Mouse (Mus musculus) forebrain, embryonic 14.5 days (tissue): ENCODE results near the gene 1600015I10Rik. TPM values are rescaled to one million over a fixed set of nuclear protein-coding genes. Genes with fewer than 3 reads are reported as not detected.

Source experiments
- ATAC-seq: fragments of 200-750 bp; cut with Nextera tagmentation; 2 replicates; pipeline ENCODE4 v1.8.0; 2017; ENCODE audit warnings: mild to moderate bottlenecking, moderate library complexity
- DNase-seq: peaks from one replicate; pipeline ENCODE4 v3.0.0-alpha.2; 2015; ENCODE audit warnings: low spot score
- H3K27ac ChIP-seq: fragments of 300-500 bp; sonication (generic); 2 replicates; pipeline ENCODE4 v1.5.1; 2014; ENCODE audit warnings: low read depth, mild to moderate bottlenecking, control low read depth, low read length, moderate library complexity
- H3K27me3 ChIP-seq: fragments of 300-500 bp; sonication (generic); replicated peaks from 2 replicates; pipeline ENCODE4 v1.6.1; 2014; ENCODE audit warnings: low read length, control low read depth, mixed read lengths; ENCODE audit not compliant: control insufficient read depth, insufficient read depth
- H3K36me3 ChIP-seq: fragments of 300-500 bp; sonication (generic); 2 replicates; pipeline ENCODE4 v1.6.1; 2014; ENCODE audit warnings: low read length, control low read depth; ENCODE audit not compliant: control insufficient read depth, insufficient read depth
- H3K4me1 ChIP-seq: fragments of 300-500 bp; sonication (generic); 2 replicates; pipeline ENCODE4 v1.6.1; 2014; ENCODE audit warnings: antibody characterized with exemption, low read length, control low read depth; ENCODE audit not compliant: control insufficient read depth, insufficient read depth
- H3K4me2 ChIP-seq: fragments of 300-500 bp; sonication (generic); 2 replicates; pipeline ENCODE4 v1.6.1; 2014; ENCODE audit warnings: mild to moderate bottlenecking, control low read depth, low read length
- H3K4me3 ChIP-seq: fragments of 300-500 bp; sonication (generic); 2 replicates; pipeline ENCODE4 v1.5.1; 2014; ENCODE audit warnings: low read depth, low read length, control low read depth
- H3K9ac ChIP-seq: fragments of 300-500 bp; sonication (generic); 2 replicates; pipeline ENCODE4 v1.6.1; 2014; ENCODE audit warnings: mild to moderate bottlenecking, low read length, control low read depth, moderate library complexity
- H3K9me3 ChIP-seq: fragments of 300-500 bp; sonication (generic); replicated peaks from 2 replicates; pipeline ENCODE4 v1.6.1; 2016; ENCODE audit warnings: low read length, control low read depth, mixed read lengths; ENCODE audit not compliant: control insufficient read depth
- WGBS: fragments of 180-500 bp; shearing (Covaris S2); extraction: QIAGEN DNeasy Blood & Tissue Kit; methylation state at CpG from one replicate; pipeline ENCODE4 v1.1.7; 2014; 5-methylcytosine and 5-hydroxymethylcytosine counted together
- polyA plus RNA-seq: library from polyadenylated mRNA; unstranded; fragments of >200 nt; fragmentation: Nextera tagmentation; extraction: Ambion mirVana; gene quantifications from 2 replicates; pipeline ENCODE4 v1.2.1, GENCODE M21; 2014

The 1600015I10Rik gene
- polyA plus RNA-seq, 1 experiment from 2014 or later, result not detected

DNA sequence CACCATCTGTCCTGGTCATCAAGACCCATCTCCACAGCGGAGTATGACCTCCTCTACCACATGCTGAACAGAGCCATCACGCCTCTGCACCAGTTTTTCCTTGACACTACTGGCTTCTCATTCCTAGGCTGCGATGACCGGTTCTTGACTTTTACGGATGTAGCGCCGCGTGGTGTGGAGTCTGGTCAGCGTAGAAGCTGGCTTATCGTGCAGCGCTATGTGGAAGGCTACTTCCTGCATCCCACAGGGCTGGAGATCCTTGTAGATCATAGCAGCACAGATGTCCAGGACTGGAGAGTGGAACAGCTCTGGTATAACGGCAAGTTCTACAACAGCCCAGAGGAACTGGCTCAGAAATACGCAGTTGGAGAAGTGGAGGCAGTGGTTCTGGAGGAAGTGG lies 24.1 kb upstream of the 1600015I10Rik start:
- H3K4me1 ChIP-seq, result no peaks in the 10 kb centered on the region
- no peaks in the 10 kb centered on the region for H3K27me3 ChIP-seq
- no peaks in the 10 kb centered on the region for H3K9me3 ChIP-seq
- H3K4me3 ChIP-seq, result no peak overlapping the region
- no peak for DNase-seq
- H3K9ac ChIP-seq, result no peak overlapping the region
- H3K4me2 ChIP-seq, result no peak overlapping the region
- 97% methylated on average over 13 of the region's 13 CpGs for WGBS
- H3K36me3 ChIP-seq, result no peaks in the 10 kb centered on the region
- H3K27ac ChIP-seq, result no peak overlapping the region
- no peak for ATAC-seq

DNA sequence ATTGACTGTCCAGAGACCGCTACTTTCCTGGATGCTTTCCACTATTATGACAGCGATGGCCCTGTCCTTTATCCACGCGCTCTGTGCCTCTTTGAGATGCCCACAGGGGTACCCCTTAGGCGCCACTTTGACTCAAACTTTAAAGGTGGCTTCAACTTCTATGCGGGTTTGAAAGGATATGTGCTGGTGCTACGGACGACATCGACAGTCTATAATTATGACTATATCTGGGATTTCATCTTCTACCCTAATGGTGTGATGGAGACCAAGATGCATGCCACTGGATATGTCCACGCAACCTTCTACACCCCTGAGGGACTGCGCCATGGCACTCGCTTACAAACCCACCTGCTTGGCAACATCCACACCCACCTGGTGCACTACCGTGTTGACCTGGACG lies 23.3 kb upstream of the 1600015I10Rik start:
- H3K27ac ChIP-seq, result no peak overlapping the region
- no peak for DNase-seq
- no peak for ATAC-seq
- no peak overlapping the region for H3K9ac ChIP-seq
- H3K36me3 ChIP-seq, result no peaks in the 10 kb centered on the region
- 94% methylated on average over 14 of the region's 14 CpGs for WGBS
- H3K4me1 ChIP-seq, result no peaks in the 10 kb centered on the region
- H3K4me2 ChIP-seq, result no peak overlapping the region
- no peak overlapping the region for H3K4me3 ChIP-seq
- H3K9me3 ChIP-seq, result no peaks in the 10 kb centered on the region
- no peaks in the 10 kb centered on the region for H3K27me3 ChIP-seq

DNA sequence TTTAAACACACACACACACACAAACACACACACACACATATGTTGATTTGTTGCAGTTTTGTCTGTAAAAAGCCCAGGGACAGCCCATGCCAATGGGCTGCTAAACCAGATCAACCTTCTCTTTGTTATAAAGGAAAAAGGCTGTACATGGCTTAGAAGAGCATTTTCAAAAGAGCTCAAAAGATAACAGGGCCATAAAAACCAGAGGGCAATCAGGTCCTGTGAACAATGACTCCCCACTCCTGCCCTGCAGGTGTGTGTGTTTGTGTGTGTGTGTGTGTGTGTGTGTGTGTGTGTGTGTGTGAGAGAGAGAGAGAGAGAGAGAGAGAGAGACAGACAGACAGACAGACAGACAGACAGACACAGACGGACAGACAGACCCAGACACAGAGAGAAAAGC lies 20.5 kb upstream of the 1600015I10Rik start:
- H3K4me1 ChIP-seq, result no peaks in the 10 kb centered on the region
- 88% methylated on average over 1 of the region's 1 CpGs for WGBS
- DNase-seq, result no peak

DNA sequence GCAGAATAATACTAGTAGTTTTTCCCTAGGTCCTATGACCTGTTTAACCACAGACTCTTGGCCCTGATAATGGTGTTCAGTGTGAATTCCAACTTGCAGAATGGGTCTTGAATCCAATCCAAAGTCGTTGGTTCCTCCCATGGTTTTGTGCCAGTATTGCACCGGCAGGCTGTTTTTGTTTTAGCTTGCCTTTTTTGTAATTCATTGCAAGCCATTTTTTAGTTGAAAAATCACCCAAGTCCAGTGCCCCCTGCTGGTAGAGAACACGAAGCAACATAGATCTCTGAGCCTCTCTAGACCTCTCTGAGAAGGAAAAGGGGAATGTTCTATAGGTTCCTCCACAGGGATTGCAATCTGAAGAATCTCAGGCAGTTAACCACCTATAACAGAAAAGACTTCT lies 17.7 kb upstream of the 1600015I10Rik start:
- ATAC-seq, result no peak

More for the DNA sequence above, 20.5 kb upstream of the 1600015I10Rik start:
- no peaks in the 10 kb centered on the region for H3K27me3 ChIP-seq
- H3K4me3 ChIP-seq, result no peak overlapping the region
- no peak overlapping the region for H3K9ac ChIP-seq
- no peaks in the 10 kb centered on the region for H3K9me3 ChIP-seq
- H3K4me2 ChIP-seq, result no peak overlapping the region
- H3K27ac ChIP-seq, result no peak overlapping the region
- no peaks in the 10 kb centered on the region for H3K36me3 ChIP-seq
- no peak for ATAC-seq

DNA sequence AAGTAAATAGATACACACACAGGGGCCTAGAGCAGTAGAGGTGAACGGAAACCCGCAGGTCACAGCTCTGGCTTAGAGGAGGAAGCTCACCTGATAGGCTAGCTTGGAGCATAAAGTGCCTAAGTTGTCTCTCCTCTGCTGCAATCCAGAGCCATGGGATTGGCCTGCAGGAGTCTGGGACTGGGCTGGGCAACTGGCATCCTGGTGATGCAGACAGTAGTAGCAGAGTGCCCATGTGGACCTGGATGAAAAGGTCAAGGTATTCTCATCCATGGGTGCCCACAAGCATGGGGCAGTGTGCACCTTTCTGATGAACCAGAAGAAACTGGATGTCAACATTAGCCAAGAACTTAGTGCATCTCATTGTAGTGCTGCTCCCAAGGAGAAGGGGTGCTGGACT lies 16.1 kb upstream of the 1600015I10Rik start:
- H3K9me3 ChIP-seq, result no peaks in the 10 kb centered on the region
- H3K4me1 ChIP-seq, result no peaks in the 10 kb centered on the region
- no peak overlapping the region for H3K4me3 ChIP-seq
- ATAC-seq, result no peak
- H3K4me2 ChIP-seq, result no peak overlapping the region
- H3K27me3 ChIP-seq, result no peaks in the 10 kb centered on the region
- no peak for DNase-seq
- H3K36me3 ChIP-seq, result no peaks in the 10 kb centered on the region
- H3K9ac ChIP-seq, result no peak overlapping the region
- H3K27ac ChIP-seq, result no peak overlapping the region
- WGBS, result 100% methylated on average over 2 of the region's 2 CpGs

More for the DNA sequence above, 17.7 kb upstream of the 1600015I10Rik start:
- no peaks in the 10 kb centered on the region for H3K36me3 ChIP-seq
- H3K9ac ChIP-seq, result no peak overlapping the region
- peak; percentile 19 for DNase-seq
- no peak overlapping the region for H3K4me3 ChIP-seq
- H3K27me3 ChIP-seq, result no peaks in the 10 kb centered on the region
- H3K4me2 ChIP-seq, result no peak overlapping the region
- no peaks in the 10 kb centered on the region for H3K4me1 ChIP-seq
- no peaks in the 10 kb centered on the region for H3K9me3 ChIP-seq
- no peak overlapping the region for H3K27ac ChIP-seq
- WGBS, result 25% methylated on average over 3 of the region's 3 CpGs

DNA sequence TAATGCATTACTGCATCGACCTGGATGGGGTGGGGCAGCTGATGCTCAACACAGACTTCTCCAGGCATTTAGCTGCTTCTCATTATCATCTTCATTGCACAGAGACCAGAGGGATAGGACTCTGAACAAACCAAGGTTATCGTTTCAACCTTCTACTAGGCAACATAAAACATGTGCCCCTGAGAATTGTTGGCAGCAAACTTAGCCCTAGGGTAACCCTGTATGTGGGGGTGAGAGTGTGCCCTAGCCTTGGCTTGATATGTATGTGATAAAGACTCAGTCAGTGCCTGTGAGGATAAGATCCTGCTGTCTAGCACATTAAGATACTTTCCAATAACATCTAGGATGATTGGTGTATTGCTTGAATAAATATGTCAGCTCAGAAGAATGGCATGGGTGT lies 19.9 kb downstream of the 1600015I10Rik start:
- DNase-seq (no peak), ATAC-seq (no peak)
- WGBS, result 79% methylated on average over 2 of the region's 2 CpGs
- H3K4me2 ChIP-seq, result no peak overlapping the region
- no peak overlapping the region for H3K27ac ChIP-seq
- no peaks in the 10 kb centered on the region for H3K27me3 ChIP-seq
- H3K9me3 ChIP-seq, result no peaks in the 10 kb centered on the region; the same call in 1 of the 2 replicates
- H3K36me3 ChIP-seq, result no peaks in the 10 kb centered on the region
- H3K4me3 ChIP-seq, result no peak overlapping the region
- H3K9ac ChIP-seq, result no peak overlapping the region
- H3K4me1 ChIP-seq, result no peaks in the 10 kb centered on the region

DNA sequence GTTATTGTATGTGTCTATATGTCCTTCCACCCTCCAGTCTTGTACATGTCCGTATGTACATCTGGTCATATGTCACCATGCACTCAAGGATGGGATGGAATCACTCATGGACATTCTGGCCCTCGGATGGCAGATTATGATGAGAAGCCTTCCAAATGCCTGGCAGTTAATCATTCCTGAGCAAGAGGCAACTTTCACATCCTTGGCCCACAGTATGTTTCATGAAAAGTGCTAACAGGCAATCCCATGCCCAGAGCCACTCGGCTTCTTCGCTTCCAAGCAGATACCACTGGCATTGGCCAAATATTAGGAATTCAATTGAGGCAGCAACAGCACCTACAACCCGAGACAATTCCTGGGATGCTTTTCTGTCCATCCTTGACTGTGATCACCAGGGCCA lies 21.0 kb downstream of the 1600015I10Rik start:
- 85% methylated on average over 5 of the region's 5 CpGs for WGBS
- DNase-seq, result no peak
- H3K27me3 ChIP-seq, result no peaks in the 10 kb centered on the region
- no peak overlapping the region for H3K4me3 ChIP-seq
- no peak overlapping the region for H3K4me2 ChIP-seq
- H3K4me1 ChIP-seq, result no peaks in the 10 kb centered on the region
- no peak overlapping the region for H3K9ac ChIP-seq
- H3K27ac ChIP-seq, result no peak overlapping the region
- no peaks in the 10 kb centered on the region for H3K36me3 ChIP-seq
- H3K9me3 ChIP-seq, result no peaks in the 10 kb centered on the region
- ATAC-seq, result no peak

DNA sequence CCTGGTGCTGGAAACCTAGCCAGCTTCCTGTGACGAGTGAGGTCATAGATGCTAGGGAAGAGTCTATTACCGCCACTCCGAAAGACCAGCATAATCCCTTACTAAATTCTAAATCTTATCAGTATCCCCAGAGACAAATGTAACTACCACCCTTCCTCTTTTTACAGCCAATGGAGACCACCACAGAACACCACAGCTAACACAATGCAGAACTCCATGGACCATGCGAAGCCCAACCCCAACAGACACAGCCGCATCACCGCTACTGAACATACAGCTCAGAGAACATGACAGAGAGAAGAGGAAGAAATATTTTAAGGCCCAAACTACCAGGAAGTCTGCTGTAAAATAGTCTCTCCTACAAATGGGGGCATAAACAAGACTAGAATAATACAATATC lies 21.9 kb downstream of the 1600015I10Rik start:
- DNase-seq (no peak), ATAC-seq (no peak)
- H3K9me3 ChIP-seq, result no peaks in the 10 kb centered on the region
- H3K4me1 ChIP-seq, result no peaks in the 10 kb centered on the region
- H3K4me3 ChIP-seq, result no peak overlapping the region
- H3K27me3 ChIP-seq, result no peaks in the 10 kb centered on the region
- WGBS, result 90% methylated on average over 6 of the region's 6 CpGs
- no peak overlapping the region for H3K27ac ChIP-seq
- H3K9ac ChIP-seq, result no peak overlapping the region
- H3K4me2 ChIP-seq, result no peak overlapping the region
- no peaks in the 10 kb centered on the region for H3K36me3 ChIP-seq

DNA sequence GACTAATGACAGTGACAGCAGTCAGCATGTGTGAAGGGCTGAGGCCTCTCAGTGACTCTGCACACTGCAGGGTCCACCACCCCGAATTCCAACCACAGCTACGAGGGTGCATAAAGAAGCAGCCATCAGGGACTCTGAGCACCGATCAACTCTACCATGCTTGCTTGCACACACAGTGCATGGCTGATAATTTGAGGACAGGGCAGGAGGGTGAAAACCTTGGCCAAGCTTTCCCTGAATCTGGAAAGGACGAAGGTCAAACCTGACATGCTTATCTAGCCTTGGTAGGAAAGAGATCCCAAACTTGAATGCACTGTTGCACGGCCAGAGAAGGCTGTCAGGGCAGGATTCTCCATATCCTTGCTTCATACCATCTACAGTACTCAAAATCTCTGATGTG lies 23.5 kb downstream of the 1600015I10Rik start:
- DNase-seq (no peak), ATAC-seq (no peak)
- Histone ChIP-seq H3K36me3 (no peaks in the 10 kb centered on the region), H3K9ac (no peak overlapping the region), H3K4me3 (no peak overlapping the region), H3K4me2 (no peak overlapping the region), H3K4me1 (no peaks in the 10 kb centered on the region), H3K27me3 (no peaks in the 10 kb centered on the region), H3K27ac (no peak overlapping the region), H3K9me3 (no peaks in the 10 kb centered on the region)
- 84% methylated on average over 5 of the region's 5 CpGs for WGBS
